Comparison of ENCODE assay signal across 7 mouse cellular contexts in genomic region chr9:69289056-69290017, GRCm38 (mm10).
DNase-seq lines count a peak whose midpoint lies in the region; ATAC-seq and TF ChIP-seq lines count a peak whose summit lies in the region.

No protein-coding gene starts in this region.

- H3K4me2 ChIP-seq in embryonic facial prominence, embryonic 14.5 days (ENCODE audit: low read depth, low read length): peak overlapping the region; percentile 95
- peak overlapping the region; percentile 91 for H3K4me2 ChIP-seq in kidney, embryonic 14.5 days (replicated peaks; ENCODE audit: low read depth, low read length)
- H3K4me2 ChIP-seq in limb, embryonic 15.5 days: peak overlapping the region; percentile 95
- H3K4me2 ChIP-seq in midbrain, embryonic 16.5 days (ENCODE audit: low read length): peak overlapping the region; percentile 91

- no peak for TF ChIP-seq CTCF in spleen, adult 2 months (IDR thresholded peaks at IDR 0.05; ENCODE audit: extremely low read depth, insufficient read depth, insufficient read length, insufficient replicate concordance)

- whole genome bisulfite sequencing in embryonic facial prominence, embryonic 14.5 days: 3% methylated on average over 20 of the region's 59 CpGs
- under 1% methylated on average over 59 of the region's 59 CpGs for WGBS in heart, embryonic 10.5 days
- WGBS in kidney, embryonic 14.5 days: under 1% methylated on average over 59 of the region's 59 CpGs
- under 1% methylated on average over 56 of the region's 59 CpGs for WGBS in limb, embryonic 15.5 days
- under 1% methylated on average over 46 of the region's 59 CpGs for WGBS in midbrain, embryonic 16.5 days
- 3% methylated on average over 56 of the region's 59 CpGs for WGBS in spleen, adult 2 months

- peak overlapping the region; percentile 76 for H3K4me3 ChIP-seq in embryonic facial prominence, embryonic 14.5 days (ENCODE audit: low read depth, low read length)
- H3K4me3 ChIP-seq in heart, embryonic 10.5 days: peak overlapping the region; percentile 87
- H3K4me3 ChIP-seq in kidney, embryonic 14.5 days (ENCODE audit: low read length): peak overlapping the region; percentile 67
- H3K4me3 ChIP-seq in limb, embryonic 15.5 days: peak overlapping the region; percentile 68
- H3K4me3 ChIP-seq in midbrain, embryonic 16.5 days (ENCODE audit: low read depth, low read length): peak overlapping the region; percentile 76
- peak overlapping the region; percentile 66 for H3K4me3 ChIP-seq in spleen, adult 2 months (ENCODE audit: extremely low read depth, insufficient read depth, insufficient read length)

- no peaks in the 10 kb centered on the region for H3K36me3 ChIP-seq in embryonic facial prominence, embryonic 14.5 days (ENCODE audit: control insufficient read depth, insufficient read depth, low read length)
- H3K36me3 ChIP-seq in heart, embryonic 10.5 days: no peaks in the 10 kb centered on the region
- H3K36me3 ChIP-seq in kidney, embryonic 14.5 days (ENCODE audit: control insufficient read depth, insufficient read depth, low read length): no peaks in the 10 kb centered on the region
- no peaks in the 10 kb centered on the region for H3K36me3 ChIP-seq in limb, embryonic 15.5 days
- no peaks in the 10 kb centered on the region for H3K36me3 ChIP-seq in midbrain, embryonic 16.5 days (ENCODE audit: control insufficient read depth, insufficient read depth, low read length)
- no peaks in the 10 kb centered on the region for H3K36me3 ChIP-seq in spleen, adult 2 months (ENCODE audit: control insufficient read depth, insufficient read depth, low read length)

- peak; percentile 95 for DNase-seq in adrenal gland, postnatal 36 days
- DNase-seq in embryonic facial prominence, embryonic 14.5 days (ENCODE audit: low spot score): peak; percentile 95
- peak; percentile 91 for DNase-seq in heart, embryonic 10.5 days (ENCODE audit: low spot score)
- peak; percentile 27 to 62 for DNase-seq in spleen, adult 2 months (ENCODE audit: low read depth in 1 of 2, low spot score in 2 of 2)

- TF ChIP-seq POLR2A in spleen, adult 2 months (IDR thresholded peaks at IDR 0.05; ENCODE audit: low read depth, low read length): no peak

- peak overlapping the region; percentile 63 for H3K27ac ChIP-seq in embryonic facial prominence, embryonic 14.5 days (replicated peaks; ENCODE audit: low read depth, low read length)
- peak overlapping the region; percentile 89 for H3K27ac ChIP-seq in heart, embryonic 10.5 days
- no peak overlapping the region for H3K27ac ChIP-seq in kidney, embryonic 14.5 days (ENCODE audit: low read depth, low read length)
- H3K27ac ChIP-seq in limb, embryonic 15.5 days: peak overlapping the region; percentile 63
- peak overlapping the region; percentile 71 for H3K27ac ChIP-seq in midbrain, embryonic 16.5 days (ENCODE audit: low read length)
- H3K27ac ChIP-seq in spleen, adult 2 months (ENCODE audit: insufficient read depth, low read length): peak overlapping the region; percentile 18; the same call in 1 of the 2 replicates

- peaks cover 35% of the 10 kb centered on the region for H3K4me1 ChIP-seq in embryonic facial prominence, embryonic 14.5 days (ENCODE audit: control insufficient read depth, insufficient read depth, low read length)
- H3K4me1 ChIP-seq in heart, embryonic 10.5 days: peaks cover 22% of the 10 kb centered on the region
- peaks cover 15% of the 10 kb centered on the region for H3K4me1 ChIP-seq in kidney, embryonic 14.5 days (ENCODE audit: control insufficient read depth, insufficient read depth, low read length)
- H3K4me1 ChIP-seq in limb, embryonic 15.5 days: peaks cover 23% of the 10 kb centered on the region
- peaks cover 14% of the 10 kb centered on the region; the same call in 1 of the 2 replicates for H3K4me1 ChIP-seq in midbrain, embryonic 16.5 days (ENCODE audit: control insufficient read depth, insufficient read depth, low read length)
- peaks cover 4% of the 10 kb centered on the region; the same call in 1 of the 2 replicates for H3K4me1 ChIP-seq in spleen, adult 2 months (ENCODE audit: control insufficient read depth, insufficient read depth, insufficient read length)

- H3K9ac ChIP-seq in embryonic facial prominence, embryonic 14.5 days (ENCODE audit: low read depth, low read length): peak overlapping the region; percentile 80
- H3K9ac ChIP-seq in kidney, embryonic 14.5 days (ENCODE audit: low read depth, low read length): peak overlapping the region; percentile 68
- peak overlapping the region; percentile 69 for H3K9ac ChIP-seq in limb, embryonic 15.5 days
- peak overlapping the region; percentile 86 for H3K9ac ChIP-seq in midbrain, embryonic 16.5 days (ENCODE audit: low read depth, low read length)

- peaks cover 11% of the 10 kb centered on the region for H3K27me3 ChIP-seq in embryonic facial prominence, embryonic 14.5 days (replicated peaks; ENCODE audit: control insufficient read depth, insufficient read depth, low read length)
- peaks cover 21% of the 10 kb centered on the region; the same call in 1 of the 2 replicates for H3K27me3 ChIP-seq in heart, embryonic 10.5 days (ENCODE audit: insufficient read depth, poor library complexity, severe bottlenecking)
- peaks cover 8% of the 10 kb centered on the region; the same call in 1 of the 2 replicates for H3K27me3 ChIP-seq in kidney, embryonic 14.5 days (ENCODE audit: control insufficient read depth, insufficient read depth, low read length)
- peaks cover 20% of the 10 kb centered on the region for H3K27me3 ChIP-seq in limb, embryonic 15.5 days
- peaks cover 3% of the 10 kb centered on the region; the same call in 1 of the 2 replicates for H3K27me3 ChIP-seq in midbrain, embryonic 16.5 days (ENCODE audit: control insufficient read depth, insufficient read depth, low read depth, low read length)
- H3K27me3 ChIP-seq in spleen, adult 2 months (ENCODE audit: control insufficient read depth, insufficient read depth, low read length): peaks cover 6% of the 10 kb centered on the region

- ATAC-seq in embryonic facial prominence, embryonic 14.5 days (ENCODE audit: low read depth): peak; percentile 94
- ATAC-seq in kidney, embryonic 14.5 days (ENCODE audit: low FRiP score, low TSS enrichment): peak; percentile 96
- peak; percentile 87 for ATAC-seq in limb, embryonic 15.5 days (ENCODE audit: insufficient number of reproducible peaks, low FRiP score, low TSS enrichment, low read depth)
- ATAC-seq in midbrain, embryonic 16.5 days: peak; percentile 94

- H3K9me3 ChIP-seq in embryonic facial prominence, embryonic 14.5 days (ENCODE audit: control insufficient read depth, low read length): no peaks in the 10 kb centered on the region
- no peaks in the 10 kb centered on the region for H3K9me3 ChIP-seq in heart, embryonic 10.5 days
- no peaks in the 10 kb centered on the region for H3K9me3 ChIP-seq in kidney, embryonic 14.5 days (ENCODE audit: control insufficient read depth, low read length)
- no peaks in the 10 kb centered on the region for H3K9me3 ChIP-seq in limb, embryonic 15.5 days
- H3K9me3 ChIP-seq in midbrain, embryonic 16.5 days (replicated peaks; ENCODE audit: control insufficient read depth, low read length, poor library complexity, severe bottlenecking): no peaks in the 10 kb centered on the region

Comparison
In these comparisons a context has a peak if more than half of its experiments do, and no peak if none do; other contexts are left out.
1. DNase-seq: peak in every context shown above with its lines; median percentile 95 in adrenal gland, postnatal 36 days; 95 in embryonic facial prominence, embryonic 14.5 days; 91 in heart, embryonic 10.5 days; 44 in spleen, adult 2 months.